Mouse (Mus musculus): ENCODE measurements at regions not wholly inside any gene's neighbourhood (a gene's known extent, or its start where the extent isn't known, plus 50 kb on each side); places are given as distances from the start of the nearest gene placed in this dataset.

DNA sequence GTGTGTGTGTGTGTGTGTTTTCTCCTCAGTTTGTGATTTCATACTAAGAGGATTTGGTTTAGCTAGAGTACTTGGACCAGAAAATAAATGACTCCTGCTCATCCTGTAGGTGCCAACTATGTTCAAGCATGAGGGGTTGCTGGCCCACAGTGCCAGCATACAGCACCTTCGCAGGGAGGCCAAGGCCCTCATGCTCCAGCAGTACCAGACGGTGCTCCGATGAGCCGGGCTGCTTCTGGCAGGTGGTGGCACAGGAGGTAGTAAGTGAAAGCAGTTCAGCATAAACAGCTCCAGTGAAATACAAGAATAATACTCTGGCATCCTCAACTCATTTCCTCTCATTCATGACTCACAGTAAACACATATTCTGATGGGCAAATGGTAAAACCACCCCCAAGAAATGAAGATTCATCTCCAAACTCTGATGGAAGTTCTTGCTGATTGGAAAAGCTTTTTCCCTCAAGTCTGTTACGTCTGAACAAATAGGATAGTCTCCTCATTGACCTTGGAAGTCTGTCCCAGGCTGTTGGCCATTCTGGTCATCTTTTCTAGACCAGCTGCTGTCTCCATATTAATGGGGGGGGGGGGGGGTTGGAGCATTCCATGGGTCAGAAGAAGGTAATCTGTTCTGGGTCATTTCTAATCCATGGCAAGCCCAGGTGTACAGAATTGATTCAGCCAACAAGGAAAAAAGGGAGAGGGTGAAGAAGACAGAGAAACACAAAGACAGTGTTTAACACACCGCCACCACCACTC, 735.3 kb downstream of the Cypt12 start:
- no peak for TF ChIP-seq CTCF (IDR thresholded peaks at IDR 0.05; ENCODE audit: low read depth)
- 68% methylated on average over 6 of the region's 6 CpGs for WGBS
- H3K9ac ChIP-seq (replicated peaks; ENCODE audit: low read length), result no peak overlapping the region
- no peaks in the 10 kb centered on the region for H3K9me3 ChIP-seq (ENCODE audit: low read length)
- no peaks in the 10 kb centered on the region for H3K4me1 ChIP-seq (ENCODE audit: insufficient read depth, low read length)
- no peak overlapping the region for H3K4me3 ChIP-seq (ENCODE audit: low read length)
- H3K4me2 ChIP-seq (ENCODE audit: low read depth, low read length), result no peak overlapping the region
- H3K36me3 ChIP-seq (ENCODE audit: insufficient read depth, low read length), result no peaks in the 10 kb centered on the region
- H3K27ac ChIP-seq, result no peak overlapping the region
- peak; percentile 97 for ATAC-seq
- peak; percentile 77 for DNase-seq (ENCODE audit: low spot score)
- H3K27me3 ChIP-seq (ENCODE audit: insufficient read depth, low read length), result no peaks in the 10 kb centered on the region

DNA sequence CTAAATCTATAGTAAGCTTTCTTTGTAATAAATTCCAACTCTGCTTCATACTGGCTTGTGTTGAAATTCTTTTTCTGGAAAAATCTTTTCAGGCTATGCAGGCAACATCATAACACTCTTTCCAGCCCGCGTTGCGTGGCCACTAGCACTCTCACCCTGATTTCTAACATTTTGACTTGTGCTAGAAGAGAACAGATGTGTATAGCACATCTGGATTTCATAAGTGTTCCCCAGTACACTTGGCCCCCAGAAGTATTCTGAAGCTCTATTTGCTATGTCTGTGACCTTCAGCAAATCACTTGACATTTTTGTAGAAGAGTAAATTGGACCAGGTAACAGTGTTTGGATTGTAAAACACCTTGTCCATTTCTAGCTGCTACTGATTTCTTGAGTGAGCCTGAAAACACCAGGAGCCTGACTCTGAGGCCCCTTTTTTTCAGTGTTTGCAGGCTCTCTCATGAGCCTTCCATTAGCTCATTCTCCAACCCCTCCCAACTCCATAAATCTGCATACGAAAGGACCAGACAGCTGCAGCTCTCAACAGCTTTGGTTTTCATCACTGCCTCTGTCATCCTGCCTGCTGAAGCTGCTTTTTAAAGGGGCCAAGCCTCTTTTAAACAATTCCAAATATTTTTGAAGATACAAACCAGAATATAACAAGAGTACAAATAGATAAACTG, 747.0 kb downstream of the Cypt12 start:
- no peak for TF ChIP-seq CTCF (IDR thresholded peaks at IDR 0.05; ENCODE audit: low read depth)
- Histone ChIP-seq H3K4me2 (ENCODE audit: low read depth, low read length) (no peak overlapping the region), H3K27ac (no peak overlapping the region; the same call in 1 of the 2 replicates), H3K4me1 (ENCODE audit: insufficient read depth, low read length) (no peaks in the 10 kb centered on the region), H3K9ac (replicated peaks; ENCODE audit: low read length) (no peak overlapping the region), H3K4me3 (ENCODE audit: low read length) (no peak overlapping the region), H3K27me3 (ENCODE audit: insufficient read depth, low read length) (no peaks in the 10 kb centered on the region), H3K36me3 (ENCODE audit: insufficient read depth, low read length) (no peaks in the 10 kb centered on the region), H3K9me3 (ENCODE audit: low read length) (no peaks in the 10 kb centered on the region)
- 72% methylated on average over 4 of the region's 4 CpGs for WGBS
- peak; percentile 84 for ATAC-seq
- peak; percentile 55 for DNase-seq (ENCODE audit: low spot score)

DNA sequence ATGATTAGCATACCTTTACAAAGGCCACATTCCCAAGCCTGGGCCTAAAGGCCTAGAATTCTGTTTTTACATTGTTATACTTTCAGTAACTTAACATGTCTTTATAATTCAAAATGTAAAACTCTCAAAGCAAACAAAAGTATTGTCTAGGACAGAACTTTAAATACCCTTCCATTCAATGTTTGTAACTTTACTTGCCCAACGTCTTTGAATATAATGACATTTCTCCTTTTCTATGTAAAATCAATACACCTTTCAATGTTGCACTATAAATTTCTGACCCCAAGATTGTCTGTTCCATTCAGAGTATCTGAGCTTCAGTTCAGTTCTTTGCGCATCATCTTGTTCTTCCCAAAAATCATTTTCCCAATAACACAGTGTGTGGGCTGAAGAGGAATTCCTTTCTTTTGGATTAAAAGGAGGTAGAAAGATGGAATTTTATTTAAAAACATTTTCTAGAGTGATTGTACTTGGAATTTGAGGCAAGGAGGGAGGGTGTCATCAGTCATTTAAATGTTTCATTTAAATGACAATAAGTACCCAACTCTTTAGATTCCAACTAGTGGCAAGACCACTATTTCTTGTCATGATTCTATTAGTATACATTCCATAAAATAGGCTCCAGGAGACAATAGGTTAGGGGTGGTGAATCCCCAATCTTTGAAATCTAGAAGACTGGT, 748.9 kb downstream of the Cypt12 start:
- Histone ChIP-seq H3K4me2 (ENCODE audit: low read depth, low read length) (no peak overlapping the region), H3K36me3 (ENCODE audit: insufficient read depth, low read length) (no peaks in the 10 kb centered on the region), H3K27me3 (ENCODE audit: insufficient read depth, low read length) (no peaks in the 10 kb centered on the region), H3K4me1 (ENCODE audit: insufficient read depth, low read length) (no peaks in the 10 kb centered on the region), H3K9ac (replicated peaks; ENCODE audit: low read length) (no peak overlapping the region), H3K27ac (no peak overlapping the region), H3K4me3 (ENCODE audit: low read length) (no peak overlapping the region), H3K9me3 (ENCODE audit: low read length) (no peaks in the 10 kb centered on the region)
- no peak for DNase-seq (ENCODE audit: low spot score)
- no peak for ATAC-seq
- no peak for TF ChIP-seq CTCF (IDR thresholded peaks at IDR 0.05; ENCODE audit: low read depth)
- WGBS, result 90% methylated on average over 2 of the region's 2 CpGs

DNA sequence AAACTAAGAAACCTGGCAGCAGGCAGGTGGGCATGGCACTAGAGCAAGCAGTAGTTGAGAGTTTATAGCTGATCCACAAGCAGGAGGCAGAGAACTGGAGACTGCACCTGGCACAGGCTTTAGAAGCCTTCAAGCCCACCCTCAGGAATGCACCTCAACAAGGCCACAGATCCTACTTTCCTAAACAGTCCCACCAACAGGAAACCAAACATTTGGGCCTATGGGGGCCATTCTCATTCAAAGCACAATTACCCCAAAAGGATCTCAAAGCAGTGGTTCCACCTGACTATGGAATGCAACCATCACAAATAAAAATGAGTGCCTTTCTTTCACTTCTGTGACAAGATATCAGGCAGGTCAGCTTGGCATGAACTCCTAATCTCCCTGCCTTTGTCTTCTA, 749.9 kb downstream of the Cypt12 start:
- Histone ChIP-seq H3K27ac (no peak overlapping the region), H3K4me2 (ENCODE audit: low read depth, low read length) (no peak overlapping the region), H3K4me1 (ENCODE audit: insufficient read depth, low read length) (no peaks in the 10 kb centered on the region), H3K9ac (replicated peaks; ENCODE audit: low read length) (no peak overlapping the region), H3K9me3 (ENCODE audit: low read length) (no peaks in the 10 kb centered on the region), H3K36me3 (ENCODE audit: insufficient read depth, low read length) (no peaks in the 10 kb centered on the region), H3K27me3 (ENCODE audit: insufficient read depth, low read length) (no peaks in the 10 kb centered on the region), H3K4me3 (ENCODE audit: low read length) (no peak overlapping the region)
- TF ChIP-seq CTCF (IDR thresholded peaks at IDR 0.05; ENCODE audit: low read depth), result no peak
- DNase-seq (ENCODE audit: low spot score), result no peak
- ATAC-seq, result no peak

DNA sequence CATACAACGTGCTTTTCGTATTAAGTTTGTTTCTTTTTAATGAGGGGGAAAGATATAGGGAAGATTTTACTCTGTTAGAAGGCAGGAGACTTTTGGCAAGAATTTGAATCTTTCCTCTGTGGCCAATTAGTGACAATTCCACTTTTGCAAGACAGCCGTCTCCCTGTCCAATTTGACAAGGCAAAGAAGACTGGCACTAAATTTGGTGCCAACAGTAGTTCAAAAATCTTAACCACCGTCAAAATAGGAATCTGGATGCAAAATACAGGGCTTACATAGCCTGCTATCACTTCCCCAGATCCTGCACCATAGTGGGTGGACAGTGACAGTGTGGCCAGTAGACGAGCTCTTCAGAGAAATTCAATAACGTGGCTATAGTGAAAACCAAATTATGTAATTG, 757.0 kb downstream of the Cypt12 start:
- Histone ChIP-seq H3K4me1 (ENCODE audit: insufficient read depth, low read length) (no peaks in the 10 kb centered on the region), H3K9ac (replicated peaks; ENCODE audit: low read length) (no peak overlapping the region), H3K4me3 (ENCODE audit: low read length) (no peak overlapping the region), H3K27me3 (ENCODE audit: insufficient read depth, low read length) (no peaks in the 10 kb centered on the region), H3K27ac (no peak overlapping the region), H3K36me3 (ENCODE audit: insufficient read depth, low read length) (no peaks in the 10 kb centered on the region), H3K9me3 (ENCODE audit: low read length) (no peaks in the 10 kb centered on the region), H3K4me2 (ENCODE audit: low read depth, low read length) (no peak overlapping the region)
- ATAC-seq, result no peak
- TF ChIP-seq CTCF (IDR thresholded peaks at IDR 0.05; ENCODE audit: low read depth), result no peak
- 70% methylated on average over 6 of the region's 6 CpGs for WGBS
- no peak for DNase-seq (ENCODE audit: low spot score)

DNA sequence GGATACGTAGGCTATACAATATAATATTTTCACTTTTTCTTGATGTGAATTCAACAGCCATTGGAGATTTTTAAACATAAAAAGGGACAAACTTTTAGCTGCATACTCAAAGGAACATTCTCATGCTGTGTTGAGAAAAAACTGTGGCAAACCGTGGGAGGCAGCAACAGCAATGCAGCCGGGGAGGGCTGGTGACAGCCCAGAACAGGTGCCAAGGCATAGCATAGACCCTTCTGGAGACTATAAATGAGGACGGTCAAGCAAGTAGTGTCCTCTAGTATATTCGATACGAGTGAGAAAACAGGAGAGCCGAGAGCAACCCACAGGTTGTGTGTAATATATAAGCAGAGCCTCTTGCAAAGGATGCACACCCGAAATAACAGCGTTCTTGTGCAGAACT, 757.5 kb downstream of the Cypt12 start:
- WGBS, result 69% methylated on average over 9 of the region's 9 CpGs
- Histone ChIP-seq H3K27me3 (ENCODE audit: insufficient read depth, low read length) (no peaks in the 10 kb centered on the region), H3K27ac (no peak overlapping the region), H3K4me2 (ENCODE audit: low read depth, low read length) (no peak overlapping the region), H3K36me3 (ENCODE audit: insufficient read depth, low read length) (no peaks in the 10 kb centered on the region), H3K9me3 (ENCODE audit: low read length) (no peaks in the 10 kb centered on the region), H3K4me1 (ENCODE audit: insufficient read depth, low read length) (no peaks in the 10 kb centered on the region), H3K9ac (replicated peaks; ENCODE audit: low read length) (no peak overlapping the region), H3K4me3 (ENCODE audit: low read length) (no peak overlapping the region)
- DNase-seq (ENCODE audit: low spot score) (no peak), ATAC-seq (no peak)
- no peak for TF ChIP-seq CTCF (IDR thresholded peaks at IDR 0.05; ENCODE audit: low read depth)

DNA sequence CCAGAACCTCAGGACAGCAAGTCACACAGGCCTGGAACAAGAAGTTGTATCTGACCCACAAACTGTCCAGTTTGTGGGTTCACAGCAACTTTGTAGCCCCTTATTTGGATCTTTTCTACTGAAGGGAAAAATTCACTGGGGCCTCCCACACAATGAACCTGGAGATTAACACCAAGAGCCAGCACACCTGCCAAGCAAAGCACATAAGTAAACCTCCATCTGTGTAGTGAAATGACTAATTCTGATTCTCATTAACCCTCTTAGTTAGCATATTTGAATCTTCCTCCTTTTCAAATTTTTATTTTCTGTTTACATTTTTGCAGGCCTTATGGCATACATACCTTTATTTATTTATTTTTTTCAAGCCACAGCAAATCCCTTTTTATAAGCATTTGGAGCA, 758.1 kb downstream of the Cypt12 start:
- ATAC-seq, result no peak
- H3K36me3 ChIP-seq (ENCODE audit: insufficient read depth, low read length), result no peaks in the 10 kb centered on the region

More for the DNA sequence above, 758.1 kb downstream of the Cypt12 start:
- H3K4me2 ChIP-seq (ENCODE audit: low read depth, low read length), result no peak overlapping the region
- H3K27ac ChIP-seq, result no peak overlapping the region
- H3K9me3 ChIP-seq (ENCODE audit: low read length), result no peaks in the 10 kb centered on the region
- no peak for TF ChIP-seq CTCF (IDR thresholded peaks at IDR 0.05; ENCODE audit: low read depth)
- no peak for DNase-seq (ENCODE audit: low spot score)
- no peak overlapping the region for H3K9ac ChIP-seq (replicated peaks; ENCODE audit: low read length)
- no peaks in the 10 kb centered on the region for H3K4me1 ChIP-seq (ENCODE audit: insufficient read depth, low read length)
- H3K27me3 ChIP-seq (ENCODE audit: insufficient read depth, low read length), result no peaks in the 10 kb centered on the region
- no peak overlapping the region for H3K4me3 ChIP-seq (ENCODE audit: low read length)

Data from hindbrain, postnatal 0 days (tissue).